Mouse (Mus musculus): ENCODE measurements around the gene AA467197. TPM values are rescaled to one million over a fixed set of nuclear protein-coding genes. Genes with fewer than 3 reads are reported as not detected.

AA467197 gene
- total and polyA plus RNA-seq, 3 experiments = 0.36 to 0.44 TPM; not detected in 1

- no peak for DNase-seq
- H3K4me3 ChIP-seq = no peak overlapping the region
- H3K79me2 ChIP-seq (replicated peaks; ENCODE audit: control insufficient read depth, insufficient read depth, low read length) = no peaks in the 10 kb centered on the region
- H3K9ac ChIP-seq (ENCODE audit: low read depth, low read length) = no peak overlapping the region
- intact Hi-C loops (cut with DNase I) = loop anchor here (10.0 kb wide), 1 partner anchor 89 kb away; no protein-coding TSS in a partner anchor
- 25% methylated on average over 6 of the region's 6 CpGs for WGBS
- H3K27me3 ChIP-seq (ENCODE audit: control insufficient read depth, insufficient read depth, low read length) = no peaks in the 10 kb centered on the region
- no peak overlapping the region for H3K27ac ChIP-seq
- H3K4me1 ChIP-seq (ENCODE audit: control insufficient read depth, insufficient read depth, low read length) = no peaks in the 10 kb centered on the region
- no peaks in the 10 kb centered on the region for H3K36me3 ChIP-seq (ENCODE audit: control insufficient read depth, insufficient read depth, low read length)
- TF ChIP-seq POLR2A (IDR thresholded peaks at IDR 0.05; ENCODE audit: insufficient read depth, low read depth, low read length) = no peak
- no peak for TF ChIP-seq EP300 (IDR thresholded peaks at IDR 0.05; ENCODE audit: insufficient read depth, low read depth, low read length)
- no peak for TF ChIP-seq CTCF (IDR thresholded peaks at IDR 0.05)
Observed at GRCm38 (mm10) chr2:122665253-122665972, 28.6 kb downstream of the AA467197 start.

GRCm38 (mm10) chr2:122665973-122666875 lies 29.4 kb downstream of the AA467197 start:
- 32% methylated on average over 12 of the region's 12 CpGs for WGBS

GRCm38 (mm10) chr2:122667856-122668255 lies 31.1 kb downstream of the AA467197 start:
- H3K27me3 ChIP-seq (ENCODE audit: control insufficient read depth, insufficient read depth, low read length) = no peaks in the 10 kb centered on the region
- H3K9ac ChIP-seq (ENCODE audit: low read depth, low read length) = no peak overlapping the region
- no peaks in the 10 kb centered on the region for H3K36me3 ChIP-seq (ENCODE audit: control insufficient read depth, insufficient read depth, low read length)
- intact Hi-C loops (cut with DNase I) = loop anchor here (10.0 kb wide), 1 partner anchor 87 kb away; no protein-coding TSS in a partner anchor
- no peak overlapping the region for H3K27ac ChIP-seq
- H3K4me1 ChIP-seq (ENCODE audit: control insufficient read depth, insufficient read depth, low read length) = no peaks in the 10 kb centered on the region
- WGBS = 24% methylated on average over 5 of the region's 5 CpGs
- no peak overlapping the region for H3K4me3 ChIP-seq
- peak in 1 of 2 experiments; percentile 25 for DNase-seq
- H3K79me2 ChIP-seq (replicated peaks; ENCODE audit: control insufficient read depth, insufficient read depth, low read length) = no peaks in the 10 kb centered on the region
- TF ChIP-seq CTCF (IDR thresholded peaks at IDR 0.05) (peak; percentile 78), EP300 (IDR thresholded peaks at IDR 0.05; ENCODE audit: insufficient read depth, low read depth, low read length) (no peak)

More at GRCm38 (mm10) chr2:122665973-122666875, 29.4 kb downstream of the AA467197 start:
- H3K27ac ChIP-seq = no peak overlapping the region
- no peaks in the 10 kb centered on the region for H3K4me1 ChIP-seq (ENCODE audit: control insufficient read depth, insufficient read depth, low read length)
- intact Hi-C loops (cut with DNase I) = loop anchor here (1.0 to 10.0 kb wide), 2 partner anchors 29 to 89 kb away; no protein-coding TSS in a partner anchor
- TF ChIP-seq EP300 (IDR thresholded peaks at IDR 0.05; ENCODE audit: insufficient read depth, low read depth, low read length) (no peak), POLR2A (IDR thresholded peaks at IDR 0.05; ENCODE audit: insufficient read depth, low read depth, low read length) (no peak), CTCF (IDR thresholded peaks at IDR 0.05) (peak; percentile 76)
- H3K27me3 ChIP-seq (ENCODE audit: control insufficient read depth, insufficient read depth, low read length) = no peaks in the 10 kb centered on the region
- no peaks in the 10 kb centered on the region for H3K36me3 ChIP-seq (ENCODE audit: control insufficient read depth, insufficient read depth, low read length)
- peak; percentile 14 to 35 for DNase-seq
- no peaks in the 10 kb centered on the region for H3K79me2 ChIP-seq (replicated peaks; ENCODE audit: control insufficient read depth, insufficient read depth, low read length)
- H3K4me3 ChIP-seq = no peak overlapping the region
- H3K9ac ChIP-seq (ENCODE audit: low read depth, low read length) = no peak overlapping the region

GRCm38 (mm10) chr2:122671714-122672113 lies 34.9 kb downstream of the AA467197 start:
- Histone ChIP-seq H3K27ac (no peak overlapping the region), H3K27me3 (ENCODE audit: control insufficient read depth, insufficient read depth, low read length) (no peaks in the 10 kb centered on the region), H3K4me3 (no peak overlapping the region), H3K4me1 (ENCODE audit: control insufficient read depth, insufficient read depth, low read length) (no peaks in the 10 kb centered on the region), H3K36me3 (ENCODE audit: control insufficient read depth, insufficient read depth, low read length) (no peaks in the 10 kb centered on the region), H3K79me2 (replicated peaks; ENCODE audit: control insufficient read depth, insufficient read depth, low read length) (no peaks in the 10 kb centered on the region), H3K9ac (ENCODE audit: low read depth, low read length) (no peak overlapping the region)
- no peak for DNase-seq
- intact Hi-C loops (cut with DNase I) = no loop called here
- TF ChIP-seq POLR2A (IDR thresholded peaks at IDR 0.05; ENCODE audit: insufficient read depth, low read depth, low read length) (no peak), CTCF (IDR thresholded peaks at IDR 0.05) (no peak), EP300 (IDR thresholded peaks at IDR 0.05; ENCODE audit: insufficient read depth, low read depth, low read length) (no peak)
- 70% methylated on average over 5 of the region's 5 CpGs for WGBS

GRCm38 (mm10) chr2:122672841-122673240 lies 36.1 kb downstream of the AA467197 start:
- no peaks in the 10 kb centered on the region for H3K36me3 ChIP-seq (ENCODE audit: control insufficient read depth, insufficient read depth, low read length)
- no peak overlapping the region for H3K27ac ChIP-seq
- WGBS = 58% methylated on average over 5 of the region's 5 CpGs
- no peaks in the 10 kb centered on the region for H3K79me2 ChIP-seq (replicated peaks; ENCODE audit: control insufficient read depth, insufficient read depth, low read length)
- H3K27me3 ChIP-seq (ENCODE audit: control insufficient read depth, insufficient read depth, low read length) = no peaks in the 10 kb centered on the region
- TF ChIP-seq EP300 (IDR thresholded peaks at IDR 0.05; ENCODE audit: insufficient read depth, low read depth, low read length) = no peak
- no peak for TF ChIP-seq POLR2A (IDR thresholded peaks at IDR 0.05; ENCODE audit: insufficient read depth, low read depth, low read length)
- TF ChIP-seq CTCF (IDR thresholded peaks at IDR 0.05) = no peak
- H3K4me1 ChIP-seq (ENCODE audit: control insufficient read depth, insufficient read depth, low read length) = no peaks in the 10 kb centered on the region
- no peak overlapping the region for H3K4me3 ChIP-seq
- H3K9ac ChIP-seq (ENCODE audit: low read depth, low read length) = no peak overlapping the region
- intact Hi-C loops (cut with DNase I) = no loop called here
- no peak for DNase-seq
